Mouse (Mus musculus): ENCODE results near the gene Surf4. TPM values are rescaled to one million over a fixed set of nuclear protein-coding genes. Genes with fewer than 3 reads are reported as not detected.
A peak's percentile ranks its signal among the peaks of the same experiment; 100 is the strongest.

The Surf4 gene
- polyA plus RNA-seq, 1 experiment from 2014 or later = 265 TPM

- H3K27me3 ChIP-seq = no peaks in the 10 kb centered on the region
- WGBS = 93% methylated on average over 2 of the region's 2 CpGs
- no peak overlapping the region for H3K9ac ChIP-seq
- H3K4me3 ChIP-seq (replicated peaks) = no peak overlapping the region
- H3K27ac ChIP-seq (replicated peaks) = no peak overlapping the region
- H3K4me1 ChIP-seq = no peaks in the 10 kb centered on the region
- H3K36me3 ChIP-seq = peaks cover 82% of the 10 kb centered on the region
- ATAC-seq (ENCODE audit: insufficient number of reproducible peaks, low FRiP score, low TSS enrichment, low read depth) = no peak
- H3K4me2 ChIP-seq (replicated peaks) = no peak overlapping the region
- no peaks in the 10 kb centered on the region for H3K9me3 ChIP-seq (replicated peaks)
Observed at GRCm38 (mm10) chr2:26954735-26955395, 21.1 kb upstream of the Surf4 start.

- H3K9ac ChIP-seq = no peak overlapping the region
- H3K36me3 ChIP-seq = peaks cover 78% of the 10 kb centered on the region
- H3K4me3 ChIP-seq (replicated peaks) = no peak overlapping the region
- H3K9me3 ChIP-seq (replicated peaks) = no peaks in the 10 kb centered on the region
- ATAC-seq (ENCODE audit: insufficient number of reproducible peaks, low FRiP score, low TSS enrichment, low read depth) = no peak
- H3K4me2 ChIP-seq (replicated peaks) = no peak overlapping the region
- H3K27me3 ChIP-seq = no peaks in the 10 kb centered on the region
- WGBS = 79% methylated on average over 8 of the region's 8 CpGs
- no peaks in the 10 kb centered on the region for H3K4me1 ChIP-seq
- H3K27ac ChIP-seq (replicated peaks) = no peak overlapping the region
Observed at GRCm38 (mm10) chr2:26952866-26953265, 19.1 kb upstream of the Surf4 start.

GRCm38 (mm10) chr2:26952193-26952592 is 18.5 kb upstream of the Surf4 start:
- 92% methylated on average over 4 of the region's 4 CpGs for WGBS
- Histone ChIP-seq H3K4me1 (no peaks in the 10 kb centered on the region), H3K36me3 (peaks cover 74% of the 10 kb centered on the region), H3K4me3 (replicated peaks) (no peak overlapping the region), H3K27me3 (no peaks in the 10 kb centered on the region), H3K4me2 (replicated peaks) (no peak overlapping the region), H3K9ac (no peak overlapping the region), H3K9me3 (replicated peaks) (no peaks in the 10 kb centered on the region), H3K27ac (replicated peaks) (no peak overlapping the region)
- ATAC-seq (ENCODE audit: insufficient number of reproducible peaks, low FRiP score, low TSS enrichment, low read depth) = no peak

GRCm38 (mm10) chr2:26951346-26951905 is 17.7 kb upstream of the Surf4 start:
- Histone ChIP-seq H3K4me3 (replicated peaks) (no peak overlapping the region), H3K4me1 (no peaks in the 10 kb centered on the region), H3K27me3 (no peaks in the 10 kb centered on the region), H3K4me2 (replicated peaks) (no peak overlapping the region), H3K27ac (replicated peaks) (no peak overlapping the region), H3K9me3 (replicated peaks) (no peaks in the 10 kb centered on the region), H3K36me3 (peaks cover 71% of the 10 kb centered on the region), H3K9ac (no peak overlapping the region)
- no peak for ATAC-seq (ENCODE audit: insufficient number of reproducible peaks, low FRiP score, low TSS enrichment, low read depth)
- WGBS = 86% methylated on average over 8 of the region's 8 CpGs

GRCm38 (mm10) chr2:26950411-26950810 is 16.7 kb upstream of the Surf4 start:
- Histone ChIP-seq H3K9ac (no peak overlapping the region), H3K4me3 (replicated peaks) (no peak overlapping the region), H3K36me3 (peaks cover 61% of the 10 kb centered on the region), H3K27me3 (no peaks in the 10 kb centered on the region), H3K4me1 (no peaks in the 10 kb centered on the region), H3K4me2 (replicated peaks) (no peak overlapping the region), H3K27ac (replicated peaks) (no peak overlapping the region), H3K9me3 (replicated peaks) (no peaks in the 10 kb centered on the region)
- ATAC-seq (ENCODE audit: insufficient number of reproducible peaks, low FRiP score, low TSS enrichment, low read depth) = no peak
- WGBS = 89% methylated on average over 2 of the region's 2 CpGs

GRCm38 (mm10) chr2:26943253-26943652 is 9.5 kb upstream of the Surf4 start:
- Histone ChIP-seq H3K27ac (replicated peaks) (no peak overlapping the region), H3K4me1 (no peaks in the 10 kb centered on the region), H3K4me3 (replicated peaks) (no peak overlapping the region), H3K36me3 (peaks cover 9% of the 10 kb centered on the region), H3K9me3 (replicated peaks) (no peaks in the 10 kb centered on the region), H3K9ac (no peak overlapping the region), H3K27me3 (no peaks in the 10 kb centered on the region), H3K4me2 (replicated peaks) (no peak overlapping the region)
- 76% methylated on average over 3 of the region's 3 CpGs for WGBS
- no peak for ATAC-seq (ENCODE audit: insufficient number of reproducible peaks, low FRiP score, low TSS enrichment, low read depth)

GRCm38 (mm10) chr2:26941539-26941938 is 7.8 kb upstream of the Surf4 start:
- no peak for ATAC-seq (ENCODE audit: insufficient number of reproducible peaks, low FRiP score, low TSS enrichment, low read depth)
- H3K9ac ChIP-seq = no peak overlapping the region
- 30% methylated on average over 5 of the region's 5 CpGs for WGBS

GRCm38 (mm10) chr2:26936425-26936824 is 2.7 kb upstream of the Surf4 start:
- H3K4me1 ChIP-seq = peaks cover 11% of the 10 kb centered on the region
- no peak overlapping the region for H3K9ac ChIP-seq
- no peak overlapping the region for H3K4me3 ChIP-seq (replicated peaks)
- H3K4me2 ChIP-seq (replicated peaks) = no peak overlapping the region
- no peak overlapping the region for H3K27ac ChIP-seq (replicated peaks)
- ATAC-seq (ENCODE audit: insufficient number of reproducible peaks, low FRiP score, low TSS enrichment, low read depth) = no peak
- H3K9me3 ChIP-seq (replicated peaks) = no peaks in the 10 kb centered on the region
- WGBS = 56% methylated on average over 1 of the region's 1 CpGs
- H3K36me3 ChIP-seq = no peaks in the 10 kb centered on the region
- H3K27me3 ChIP-seq = no peaks in the 10 kb centered on the region

More at GRCm38 (mm10) chr2:26941539-26941938, 7.8 kb upstream of the Surf4 start:
- no peak overlapping the region for H3K27ac ChIP-seq (replicated peaks)
- H3K9me3 ChIP-seq (replicated peaks) = no peaks in the 10 kb centered on the region
- no peaks in the 10 kb centered on the region; the same call in 1 of the 2 replicates for H3K36me3 ChIP-seq
- H3K4me2 ChIP-seq (replicated peaks) = no peak overlapping the region
- no peak overlapping the region for H3K4me3 ChIP-seq (replicated peaks)
- H3K27me3 ChIP-seq = no peaks in the 10 kb centered on the region
- no peaks in the 10 kb centered on the region for H3K4me1 ChIP-seq

GRCm38 (mm10) chr2:26935286-26935685 is 1.6 kb upstream of the Surf4 start:
- Histone ChIP-seq H3K4me2 (replicated peaks) (no peak overlapping the region), H3K27me3 (no peaks in the 10 kb centered on the region), H3K4me3 (replicated peaks) (no peak overlapping the region), H3K27ac (replicated peaks) (no peak overlapping the region), H3K9ac (no peak overlapping the region), H3K9me3 (replicated peaks) (no peaks in the 10 kb centered on the region), H3K36me3 (peaks cover 10% of the 10 kb centered on the region), H3K4me1 (peaks cover 21% of the 10 kb centered on the region)
- no peak for ATAC-seq (ENCODE audit: insufficient number of reproducible peaks, low FRiP score, low TSS enrichment, low read depth)
- 84% methylated on average over 2 of the region's 2 CpGs for WGBS

- Histone ChIP-seq H3K36me3 (peaks cover 36% of the 10 kb centered on the region), H3K4me1 (peaks cover 45% of the 10 kb centered on the region), H3K9ac (peak overlapping the region; percentile 100), H3K4me3 (replicated peaks) (peak overlapping the region; percentile 88), H3K27ac (replicated peaks) (peak overlapping the region; percentile 93), H3K27me3 (no peaks in the 10 kb centered on the region), H3K9me3 (replicated peaks) (no peaks in the 10 kb centered on the region), H3K4me2 (replicated peaks) (peak overlapping the region; percentile 66)
- ATAC-seq (ENCODE audit: insufficient number of reproducible peaks, low FRiP score, low TSS enrichment, low read depth) = no peak; the same call in none of the 2 replicates
- under 1% methylated on average over 49 of the region's 49 CpGs for WGBS
Observed at GRCm38 (mm10) chr2:26932473-26933303, 1.0 kb downstream of the Surf4 start.

GRCm38 (mm10) chr2:26930390-26930789 is 3.3 kb downstream of the Surf4 start:
- no peak overlapping the region for H3K9ac ChIP-seq
- WGBS = 35% methylated on average over 1 of the region's 1 CpGs
- H3K27ac ChIP-seq (replicated peaks) = no peak overlapping the region
- no peaks in the 10 kb centered on the region for H3K9me3 ChIP-seq (replicated peaks)
- no peak overlapping the region for H3K4me2 ChIP-seq (replicated peaks)
- peaks cover 46% of the 10 kb centered on the region for H3K4me1 ChIP-seq
- H3K27me3 ChIP-seq = no peaks in the 10 kb centered on the region
- peaks cover 57% of the 10 kb centered on the region for H3K36me3 ChIP-seq
- no peak for ATAC-seq (ENCODE audit: insufficient number of reproducible peaks, low FRiP score, low TSS enrichment, low read depth)
- no peak overlapping the region for H3K4me3 ChIP-seq (replicated peaks)

Measured in embryonic facial prominence, embryonic 15.5 days (tissue).